Mouse (Mus musculus) intestine, embryonic 15.5 days (tissue): ENCODE data around the gene Mak. TPM values are rescaled to one million over a fixed set of nuclear protein-coding genes. Genes with fewer than 3 reads are reported as not detected.

Source experiments
- ATAC-seq: fragments of 200-750 bp; cut with Nextera tagmentation; 2 replicates; pipeline ENCODE4 v1.8.0; 2017; ENCODE audit warnings: moderate TSS enrichment, moderate library complexity
- H3K27ac ChIP-seq: fragments of 300-500 bp; sonication (generic); 2 replicates; pipeline ENCODE4 v1.5.1; 2015; ENCODE audit warnings: mild to moderate bottlenecking, inconsistent platforms
- H3K27me3 ChIP-seq: fragments of 300-500 bp; sonication (generic); replicated peaks from 2 replicates; pipeline ENCODE4 v1.6.1; 2015; ENCODE audit warnings: inconsistent platforms
- H3K36me3 ChIP-seq: fragments of 300-500 bp; sonication (generic); 2 replicates; pipeline ENCODE4 v1.6.1; 2015; ENCODE audit warnings: inconsistent platforms
- H3K4me1 ChIP-seq: fragments of 300-500 bp; sonication (generic); replicated peaks from 2 replicates; pipeline ENCODE4 v1.6.1; 2015; ENCODE audit warnings: inconsistent platforms
- H3K4me2 ChIP-seq: fragments of 300-500 bp; sonication (generic); replicated peaks from 2 replicates; pipeline ENCODE4 v1.6.1; 2015; ENCODE audit warnings: mild to moderate bottlenecking, inconsistent platforms
- H3K4me3 ChIP-seq: fragments of 300-500 bp; sonication (generic); replicated peaks from 2 replicates; pipeline ENCODE4 v1.5.1; 2015; ENCODE audit warnings: inconsistent platforms
- H3K9ac ChIP-seq: fragments of 300-500 bp; sonication (generic); 2 replicates; pipeline ENCODE4 v1.6.1; 2015; ENCODE audit warnings: inconsistent platforms
- H3K9me3 ChIP-seq: fragments of 300-500 bp; sonication (generic); 2 replicates; pipeline ENCODE4 v1.6.1; 2016; ENCODE audit warnings: inconsistent platforms
- WGBS: fragments of 180-500 bp; shearing (Covaris S2); methylation state at CpG from one replicate; pipeline ENCODE4 v1.1.7; 2015; 5-methylcytosine and 5-hydroxymethylcytosine counted together
- polyA plus RNA-seq: library from polyadenylated mRNA; unstranded; fragments of >200 nt; fragmentation: Nextera tagmentation; extraction: Ambion mirVana; gene quantifications from 2 replicates; pipeline ENCODE4 v1.2.1, GENCODE M21; 2015

Gene Mak
- polyA plus RNA-seq, 1 experiment from 2014 or later = 0.31 TPM

GRCm38 (mm10) chr13:41047280-41047679, 32.2 kb downstream of the Mak start:
- Histone ChIP-seq H3K9me3 (no peaks in the 10 kb centered on the region), H3K4me2 (no peak overlapping the region), H3K36me3 (no peaks in the 10 kb centered on the region), H3K4me3 (no peak overlapping the region), H3K27me3 (no peaks in the 10 kb centered on the region), H3K4me1 (no peaks in the 10 kb centered on the region), H3K9ac (no peak overlapping the region), H3K27ac (no peak overlapping the region)
- 80% methylated on average over 6 of the region's 6 CpGs for WGBS
- no peak for ATAC-seq

DNA sequence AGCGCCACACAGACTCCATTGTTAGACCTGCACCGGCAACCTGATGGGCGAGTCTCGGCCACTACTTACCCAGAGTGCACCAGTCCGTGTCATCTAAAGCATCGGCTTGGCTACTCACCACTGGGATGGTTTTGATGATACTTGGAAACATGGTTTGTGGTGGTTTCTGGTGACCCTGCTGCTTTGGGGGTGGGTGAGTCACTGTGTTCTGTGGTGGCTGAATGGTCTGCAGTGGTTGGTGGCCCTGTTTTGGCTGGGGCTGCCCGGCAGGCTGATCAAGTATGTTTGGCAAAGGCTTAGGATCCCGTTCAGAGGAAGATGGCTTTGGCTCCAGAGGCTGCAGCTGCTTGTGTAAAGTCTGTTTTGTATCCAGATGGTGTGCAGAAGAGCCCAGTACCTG, 33.6 kb downstream of the Mak start:
- no peak overlapping the region for H3K4me3 ChIP-seq
- no peaks in the 10 kb centered on the region for H3K4me1 ChIP-seq
- H3K27ac ChIP-seq = no peak overlapping the region
- H3K9me3 ChIP-seq = no peaks in the 10 kb centered on the region
- ATAC-seq = no peak
- H3K36me3 ChIP-seq = no peaks in the 10 kb centered on the region
- no peak overlapping the region for H3K9ac ChIP-seq
- no peak overlapping the region for H3K4me2 ChIP-seq
- no peaks in the 10 kb centered on the region for H3K27me3 ChIP-seq
- WGBS = 90% methylated on average over 8 of the region's 8 CpGs

DNA sequence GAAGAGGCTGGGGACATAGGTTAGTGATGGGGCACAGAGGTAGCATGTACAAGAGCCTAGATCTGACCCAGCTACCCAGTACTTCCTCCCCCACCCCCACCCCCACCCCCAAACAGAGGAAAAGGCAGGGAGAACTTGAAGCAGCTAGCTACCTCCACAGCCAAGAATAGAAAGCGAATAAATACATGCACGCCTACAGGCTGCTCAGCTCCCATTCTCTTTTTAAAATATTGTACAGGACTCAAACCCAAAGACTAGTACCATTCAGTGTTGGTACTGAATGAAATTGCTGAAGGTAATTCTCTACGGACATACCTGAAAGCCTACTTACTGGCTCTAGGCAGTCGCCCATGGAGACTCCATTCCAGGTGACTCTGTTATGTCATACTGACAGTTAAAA, 37.0 kb downstream of the Mak start:
- H3K36me3 ChIP-seq = no peaks in the 10 kb centered on the region
- WGBS = 92% methylated on average over 4 of the region's 4 CpGs
- no peak overlapping the region for H3K4me2 ChIP-seq
- no peak for ATAC-seq
- H3K4me3 ChIP-seq = no peak overlapping the region
- H3K4me1 ChIP-seq = no peaks in the 10 kb centered on the region
- no peaks in the 10 kb centered on the region for H3K27me3 ChIP-seq
- no peak overlapping the region for H3K9ac ChIP-seq
- no peak overlapping the region for H3K27ac ChIP-seq
- no peaks in the 10 kb centered on the region for H3K9me3 ChIP-seq

DNA sequence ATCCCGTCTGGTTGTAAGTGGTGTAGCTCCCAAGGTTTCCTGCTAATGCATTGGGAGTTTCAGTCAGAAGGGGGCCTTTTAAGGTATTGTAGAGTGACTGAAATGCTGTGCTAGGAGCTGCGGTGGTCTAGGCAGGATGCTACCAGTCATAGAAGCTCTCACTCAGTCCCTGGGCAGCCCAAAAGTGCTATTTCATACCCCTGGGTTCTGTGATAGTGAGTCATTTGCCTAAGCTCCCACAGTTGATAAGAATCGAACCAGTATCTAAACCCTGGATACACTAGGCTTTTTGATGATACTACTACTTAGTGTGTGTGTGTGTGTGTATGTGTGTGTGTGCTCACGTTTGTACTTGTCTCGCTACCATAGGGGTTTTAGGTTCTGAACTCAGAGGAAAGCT, 49.4 kb downstream of the Mak start:
- Histone ChIP-seq H3K27me3 (no peaks in the 10 kb centered on the region), H3K4me1 (no peaks in the 10 kb centered on the region), H3K4me2 (no peak overlapping the region), H3K4me3 (no peak overlapping the region), H3K36me3 (no peaks in the 10 kb centered on the region), H3K9ac (no peak overlapping the region), H3K27ac (no peak overlapping the region), H3K9me3 (no peaks in the 10 kb centered on the region)
- WGBS = 69% methylated on average over 5 of the region's 5 CpGs
- ATAC-seq = no peak

DNA sequence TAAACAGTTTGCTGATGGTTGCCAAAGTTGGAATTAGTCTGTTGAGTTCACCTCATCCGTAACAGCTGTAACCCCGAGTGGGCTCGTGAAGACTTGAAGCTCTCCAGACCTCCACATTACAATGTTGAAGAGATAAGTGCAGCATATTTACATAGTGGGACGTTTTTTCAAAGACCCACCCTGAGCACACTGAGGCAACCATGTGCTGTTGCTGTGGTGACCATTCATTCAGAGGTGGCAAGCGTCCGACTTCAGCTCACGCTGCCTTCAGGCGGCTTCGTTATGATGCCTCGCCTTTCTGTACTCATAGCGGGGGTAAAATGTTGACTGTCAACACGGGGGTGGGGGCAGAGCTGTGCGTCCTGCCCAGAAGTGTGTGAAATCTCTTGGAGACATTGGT, 57.4 kb downstream of the Mak start:
- peaks cover 7% of the 10 kb centered on the region; the same call in 1 of the 2 replicates for H3K4me1 ChIP-seq
- no peak for ATAC-seq
- 69% methylated on average over 13 of the region's 13 CpGs for WGBS
- no peak overlapping the region for H3K4me2 ChIP-seq
- H3K36me3 ChIP-seq = no peaks in the 10 kb centered on the region
- no peak overlapping the region for H3K27ac ChIP-seq
- H3K9ac ChIP-seq = no peak overlapping the region
- H3K27me3 ChIP-seq = no peaks in the 10 kb centered on the region
- no peak overlapping the region for H3K4me3 ChIP-seq
- no peaks in the 10 kb centered on the region for H3K9me3 ChIP-seq

DNA sequence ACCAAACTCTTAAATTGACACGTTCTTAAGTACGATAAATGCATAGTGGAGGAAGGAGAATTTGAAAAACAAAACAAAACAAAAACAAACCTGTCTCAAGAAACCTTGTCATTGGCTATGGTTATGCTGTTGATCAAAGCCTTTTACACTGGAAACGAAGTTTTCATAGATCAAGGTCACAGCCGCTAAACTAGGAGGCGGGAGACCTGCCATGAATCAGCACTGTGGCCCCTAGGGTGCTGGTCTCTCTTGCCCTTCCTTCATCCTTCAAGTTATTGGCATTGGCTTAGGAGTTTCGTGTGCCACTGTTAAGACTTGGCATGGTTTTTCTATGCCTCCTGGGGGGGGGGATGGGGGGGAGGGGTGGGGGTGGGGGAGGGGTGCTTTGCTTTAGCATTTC, 57.9 kb downstream of the Mak start:
- WGBS = 92% methylated on average over 6 of the region's 6 CpGs
- H3K4me3 ChIP-seq = no peak overlapping the region
- H3K27me3 ChIP-seq = no peaks in the 10 kb centered on the region
- H3K4me1 ChIP-seq = peaks cover 10% of the 10 kb centered on the region; the same call in 1 of the 2 replicates
- no peaks in the 10 kb centered on the region for H3K36me3 ChIP-seq
- ATAC-seq = no peak
- no peak overlapping the region for H3K27ac ChIP-seq
- H3K4me2 ChIP-seq = no peak overlapping the region
- H3K9ac ChIP-seq = no peak overlapping the region
- no peaks in the 10 kb centered on the region for H3K9me3 ChIP-seq

DNA sequence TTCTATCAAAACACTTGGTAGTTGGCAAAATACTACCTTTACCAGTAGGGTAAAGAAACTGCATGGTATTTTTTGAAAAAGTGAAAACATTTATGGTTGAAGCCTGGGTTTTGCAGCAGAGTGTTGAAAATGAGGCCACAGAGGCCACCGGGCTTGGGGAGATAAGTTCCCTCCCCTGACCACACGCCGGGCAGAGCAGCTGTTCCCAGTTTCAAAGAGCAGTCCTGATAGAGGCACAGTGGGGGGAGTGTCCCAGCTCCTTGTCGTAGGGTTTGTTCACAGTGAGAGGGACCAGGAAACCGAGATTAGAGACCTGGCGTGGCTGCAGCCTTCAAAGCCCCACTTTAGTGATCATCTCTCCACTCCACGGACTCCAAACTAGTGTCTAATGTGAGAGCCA, 59.0 kb downstream of the Mak start:
- no peaks in the 10 kb centered on the region for H3K27me3 ChIP-seq
- no peak overlapping the region for H3K9ac ChIP-seq
- WGBS = 59% methylated on average over 7 of the region's 7 CpGs
- peaks cover 10% of the 10 kb centered on the region; the same call in 1 of the 2 replicates for H3K4me1 ChIP-seq
- no peak overlapping the region for H3K4me2 ChIP-seq
- H3K9me3 ChIP-seq = no peaks in the 10 kb centered on the region
- H3K36me3 ChIP-seq = no peaks in the 10 kb centered on the region
- ATAC-seq = no peak
- H3K4me3 ChIP-seq = no peak overlapping the region
- H3K27ac ChIP-seq = no peak overlapping the region

DNA sequence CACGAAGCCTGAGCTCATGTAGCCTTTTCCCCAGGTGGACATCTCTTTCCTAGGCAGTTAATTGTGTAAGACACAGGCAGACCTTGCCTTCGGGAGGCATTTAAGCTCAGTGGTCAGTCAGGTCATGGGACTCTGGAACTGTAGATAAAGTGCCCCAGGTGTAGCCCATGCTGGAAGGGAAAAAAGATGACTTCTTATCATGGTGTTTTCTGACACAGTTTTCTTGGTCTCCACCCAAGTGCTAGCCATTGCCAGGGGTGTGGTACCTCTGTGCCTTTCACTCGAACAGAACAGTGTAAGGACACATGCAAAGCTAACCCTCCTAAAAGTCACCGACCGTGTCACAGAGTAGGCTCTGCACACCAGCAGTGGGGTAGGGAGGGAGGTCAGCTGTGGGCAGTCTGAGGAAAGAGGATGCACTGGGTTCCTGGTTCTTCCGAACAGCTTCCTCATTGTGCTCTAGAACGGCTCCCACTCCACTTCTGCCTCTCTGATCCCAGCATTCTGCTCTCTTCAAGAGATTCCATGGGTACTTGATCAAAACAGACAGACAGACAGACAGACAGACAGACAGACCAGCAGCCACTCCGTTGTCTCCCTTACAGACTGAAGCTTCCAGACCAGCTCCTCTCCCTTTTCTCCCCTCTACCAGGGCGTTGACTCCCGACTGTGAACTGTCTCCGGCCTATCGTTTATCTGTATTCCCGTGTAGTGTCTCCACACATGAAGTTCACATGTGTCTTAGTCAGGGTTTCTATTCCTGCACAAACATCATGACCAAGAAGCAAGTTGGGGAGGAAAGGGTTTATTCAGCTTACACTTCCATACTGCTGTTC, 60.5 kb downstream of the Mak start:
- no peak for ATAC-seq
- Histone ChIP-seq H3K4me2 (no peak overlapping the region), H3K4me1 (peaks cover 10% of the 10 kb centered on the region; the same call in 1 of the 2 replicates), H3K9ac (no peak overlapping the region), H3K4me3 (no peak overlapping the region), H3K27me3 (no peaks in the 10 kb centered on the region), H3K9me3 (no peaks in the 10 kb centered on the region), H3K36me3 (no peaks in the 10 kb centered on the region), H3K27ac (no peak overlapping the region)
- WGBS = 90% methylated on average over 13 of the region's 13 CpGs

- no peaks in the 10 kb centered on the region for H3K27me3 ChIP-seq
- H3K4me3 ChIP-seq = no peak overlapping the region
- 0 out of 2 replicates have a peak overlapping the region, but pooled peaks have one; percentile 18 for H3K4me2 ChIP-seq
- H3K27ac ChIP-seq = no peak overlapping the region
- no peak overlapping the region for H3K9ac ChIP-seq
- 95% methylated on average over 9 of the region's 9 CpGs for WGBS
- no peak for ATAC-seq
- peaks cover 10% of the 10 kb centered on the region; the same call in 1 of the 2 replicates for H3K4me1 ChIP-seq
- H3K36me3 ChIP-seq = peaks cover under 1% of the 10 kb centered on the region; the same call in 1 of the 2 replicates
- no peaks in the 10 kb centered on the region for H3K9me3 ChIP-seq
Observed at GRCm38 (mm10) chr13:41018236-41018635, 61.3 kb downstream of the Mak start.

DNA sequence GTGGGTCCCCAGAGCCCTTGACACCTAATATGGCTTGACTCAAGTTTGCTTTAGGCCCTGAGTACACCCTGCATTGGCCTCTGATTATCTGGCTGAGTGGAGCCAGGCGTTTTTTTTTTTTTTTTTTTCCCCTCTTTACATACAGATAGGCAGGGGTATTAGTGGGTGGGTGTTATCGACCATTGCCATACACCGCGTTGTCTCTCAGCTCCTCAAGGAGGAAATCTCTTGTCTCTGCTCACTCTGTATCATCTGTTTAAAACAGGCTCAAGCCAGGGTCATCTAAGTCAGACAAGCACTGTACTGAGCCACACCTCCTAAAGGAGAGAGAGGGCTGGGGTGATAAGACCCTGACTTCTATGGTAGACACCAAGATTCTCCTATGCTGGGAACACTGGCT, 61.7 kb downstream of the Mak start:
- Histone ChIP-seq H3K4me3 (no peak overlapping the region), H3K36me3 (peaks cover 5% of the 10 kb centered on the region; the same call in 1 of the 2 replicates), H3K4me2 (peak overlapping the region; percentile 70), H3K9me3 (no peaks in the 10 kb centered on the region), H3K9ac (no peak overlapping the region), H3K27ac (no peak overlapping the region), H3K4me1 (peaks cover 10% of the 10 kb centered on the region; the same call in 1 of the 2 replicates), H3K27me3 (no peaks in the 10 kb centered on the region)
- WGBS = 67% methylated on average over 4 of the region's 4 CpGs
- no peak for ATAC-seq

DNA sequence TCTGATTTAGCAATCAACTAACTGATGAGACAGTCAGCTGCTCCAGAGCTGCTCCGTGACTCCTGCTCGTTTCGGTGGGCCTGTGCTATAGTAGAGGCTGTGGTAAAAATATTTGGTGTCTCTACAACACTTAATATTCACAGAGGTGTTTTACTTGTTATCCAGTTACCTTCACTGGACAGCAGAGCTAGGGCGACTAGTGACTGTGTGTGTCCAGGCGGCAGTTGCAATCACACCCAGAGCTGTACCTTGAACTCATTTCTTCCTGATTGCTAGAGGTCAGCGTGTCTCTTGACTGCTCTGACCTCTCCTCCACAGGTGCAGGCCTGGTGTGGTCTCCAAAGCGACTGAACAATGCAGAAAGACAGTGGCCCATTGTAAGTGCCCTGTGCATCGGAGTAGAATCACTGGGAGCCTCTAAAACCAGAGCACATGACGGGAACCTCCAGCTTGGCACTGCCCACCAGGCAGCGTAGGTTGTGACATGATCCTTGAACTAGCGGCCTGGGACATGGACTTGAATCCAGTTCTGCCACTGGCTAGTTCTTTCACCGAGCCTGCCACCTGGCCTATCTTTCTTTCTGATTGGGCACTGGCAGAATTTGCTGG, 62.6 kb downstream of the Mak start:
- H3K9me3 ChIP-seq = no peaks in the 10 kb centered on the region
- peaks cover 10% of the 10 kb centered on the region; the same call in 1 of the 2 replicates for H3K4me1 ChIP-seq
- H3K27me3 ChIP-seq = no peaks in the 10 kb centered on the region
- 29% methylated on average over 12 of the region's 12 CpGs for WGBS
- ATAC-seq = peak; percentile 35
- peak overlapping the region; percentile 95 for H3K27ac ChIP-seq
- peaks cover 9% of the 10 kb centered on the region for H3K36me3 ChIP-seq
- H3K4me2 ChIP-seq = peak overlapping the region; percentile 70
- peak overlapping the region; percentile 74 for H3K4me3 ChIP-seq
- H3K9ac ChIP-seq = peak overlapping the region; percentile 69

DNA sequence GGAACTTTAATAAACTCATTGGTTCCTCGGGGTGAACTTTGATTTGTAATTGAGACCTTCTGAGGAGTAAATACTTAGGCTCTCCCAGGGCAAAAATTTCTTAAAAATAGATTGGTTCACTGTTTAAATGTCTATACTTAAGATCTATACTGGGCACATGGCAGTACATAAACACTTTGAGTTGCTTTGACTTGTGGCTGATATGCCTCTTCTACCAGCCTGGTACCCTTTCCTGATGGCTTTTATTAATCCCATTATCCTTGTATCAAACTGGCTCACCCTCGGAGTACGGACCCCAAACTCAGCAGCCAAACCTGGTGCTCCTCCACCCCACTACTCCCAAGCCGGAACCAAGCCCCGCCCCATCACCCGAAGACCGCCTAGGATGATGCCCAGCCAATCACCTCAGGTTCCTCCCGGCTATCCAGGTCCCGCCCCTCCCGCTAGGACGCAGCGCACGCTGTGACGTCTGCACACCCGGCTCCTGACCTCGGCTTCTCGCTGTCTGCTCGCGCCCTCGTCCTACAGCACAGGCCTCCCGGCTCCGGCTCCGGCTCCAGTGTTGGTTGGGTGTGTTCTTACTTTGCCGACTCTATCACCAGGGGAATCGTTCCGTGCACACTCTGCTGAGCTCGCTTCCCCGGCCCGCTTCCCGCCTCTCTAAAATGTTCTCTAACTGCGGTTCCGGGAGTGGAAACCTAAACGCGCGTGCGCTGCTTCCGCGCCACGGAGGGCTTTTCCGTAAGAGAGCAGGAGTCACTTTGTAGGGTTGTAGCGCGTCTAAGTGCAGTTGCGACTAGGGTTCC, 63.5 kb downstream of the Mak start, which contains the start of gene Tmem14c:
Tmem14c (plus strand) TSS at position 464 of the 806 bp plus-strand sequence.
- peaks cover 10% of the 10 kb centered on the region; the same call in 1 of the 2 replicates for H3K4me1 ChIP-seq
- H3K4me2 ChIP-seq = peak within 1 kb of the TSS; percentile 70
- H3K9ac ChIP-seq = peak within 1 kb of the TSS; percentile 69
- WGBS = under 1% methylated on average over 43 of the region's 43 CpGs
- no peaks in the 10 kb centered on the region for H3K9me3 ChIP-seq
- peak; percentile 99 for ATAC-seq
- H3K4me3 ChIP-seq = peak within 1 kb of the TSS; percentile 74
- H3K27ac ChIP-seq = peak within 1 kb of the TSS; percentile 95
- H3K36me3 ChIP-seq = peaks cover 11% of the 10 kb centered on the region
- H3K27me3 ChIP-seq = no peaks in the 10 kb centered on the region
